Mouse (Mus musculus): ENCODE measurements around the gene Arhgap5.

Gene Arhgap5

DNA sequence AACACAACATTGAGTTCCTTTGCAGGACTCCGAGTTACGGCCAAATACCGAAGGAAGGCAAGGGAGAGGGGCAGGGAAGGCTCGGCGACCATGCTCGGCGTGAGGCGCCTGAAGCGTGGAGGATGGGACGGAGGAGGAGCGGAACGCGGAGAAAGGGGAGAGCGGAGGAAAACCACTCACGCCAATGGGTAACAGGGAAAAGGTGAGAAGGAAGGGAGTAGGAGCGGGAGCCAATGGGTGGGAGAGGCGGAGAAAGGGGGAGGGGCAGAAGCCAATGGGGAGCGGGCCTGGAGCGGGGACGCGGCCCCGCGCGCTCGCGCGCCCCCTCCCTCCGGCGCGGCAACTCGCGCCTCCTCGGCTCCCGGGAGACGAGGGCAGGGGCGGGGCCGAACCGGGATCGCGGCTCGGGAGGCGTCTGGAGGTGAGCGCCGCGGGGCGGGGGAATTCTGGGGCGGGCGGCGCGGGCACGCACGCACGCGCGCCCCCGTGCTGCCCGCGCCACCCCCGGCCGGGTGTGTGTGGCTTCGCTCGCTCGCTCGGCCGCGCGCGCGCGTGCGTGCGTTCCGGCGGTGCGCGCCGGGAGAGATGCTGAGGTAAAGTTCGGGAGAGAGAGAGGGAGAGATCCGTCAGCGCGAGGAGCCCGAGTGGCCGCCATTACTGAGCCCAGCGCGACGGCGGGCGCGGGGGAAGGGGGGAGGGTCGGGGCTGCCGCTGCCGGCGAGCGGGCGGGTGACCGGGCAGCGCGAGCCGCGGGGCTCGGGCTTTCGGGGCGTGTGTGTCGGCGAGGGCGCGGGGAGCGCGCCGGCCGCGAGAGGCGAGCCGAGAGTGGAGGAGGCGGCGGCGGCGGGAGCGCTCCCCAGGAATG is at the start of gene Arhgap5:
Gene Arhgap5, plus strand, starts transcription at position 517 of the 865 bp plus-strand sequence.
- peak; percentile 99 for DNase-seq (ENCODE audit: low read depth)

GRCm38 (mm10) chr12:52464593-52464992 is 39.2 kb upstream of the Arhgap5 start:
- DNase-seq (ENCODE audit: low read depth) = no peak

DNA sequence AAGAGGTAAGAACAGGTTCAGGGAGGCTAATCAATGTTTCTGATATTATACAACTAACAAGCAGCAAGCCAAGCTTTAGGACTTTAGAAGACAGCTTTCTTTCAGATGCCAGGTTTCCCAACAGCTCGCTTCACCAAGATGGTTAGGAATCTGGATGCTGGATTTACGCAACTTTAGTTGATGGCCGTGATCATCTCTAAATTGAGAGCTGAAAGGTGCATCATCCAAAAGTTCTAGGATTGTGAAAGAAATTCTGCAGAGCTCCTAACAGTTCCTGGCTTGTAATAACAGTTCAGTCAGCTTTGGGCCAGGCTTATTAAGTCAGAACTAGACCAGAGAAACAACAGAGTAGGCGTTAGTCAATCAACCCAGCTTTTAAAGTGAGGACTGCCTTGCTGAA is 32.2 kb upstream of the Arhgap5 start:
- DNase-seq (ENCODE audit: low read depth) = peak; percentile 29

DNA sequence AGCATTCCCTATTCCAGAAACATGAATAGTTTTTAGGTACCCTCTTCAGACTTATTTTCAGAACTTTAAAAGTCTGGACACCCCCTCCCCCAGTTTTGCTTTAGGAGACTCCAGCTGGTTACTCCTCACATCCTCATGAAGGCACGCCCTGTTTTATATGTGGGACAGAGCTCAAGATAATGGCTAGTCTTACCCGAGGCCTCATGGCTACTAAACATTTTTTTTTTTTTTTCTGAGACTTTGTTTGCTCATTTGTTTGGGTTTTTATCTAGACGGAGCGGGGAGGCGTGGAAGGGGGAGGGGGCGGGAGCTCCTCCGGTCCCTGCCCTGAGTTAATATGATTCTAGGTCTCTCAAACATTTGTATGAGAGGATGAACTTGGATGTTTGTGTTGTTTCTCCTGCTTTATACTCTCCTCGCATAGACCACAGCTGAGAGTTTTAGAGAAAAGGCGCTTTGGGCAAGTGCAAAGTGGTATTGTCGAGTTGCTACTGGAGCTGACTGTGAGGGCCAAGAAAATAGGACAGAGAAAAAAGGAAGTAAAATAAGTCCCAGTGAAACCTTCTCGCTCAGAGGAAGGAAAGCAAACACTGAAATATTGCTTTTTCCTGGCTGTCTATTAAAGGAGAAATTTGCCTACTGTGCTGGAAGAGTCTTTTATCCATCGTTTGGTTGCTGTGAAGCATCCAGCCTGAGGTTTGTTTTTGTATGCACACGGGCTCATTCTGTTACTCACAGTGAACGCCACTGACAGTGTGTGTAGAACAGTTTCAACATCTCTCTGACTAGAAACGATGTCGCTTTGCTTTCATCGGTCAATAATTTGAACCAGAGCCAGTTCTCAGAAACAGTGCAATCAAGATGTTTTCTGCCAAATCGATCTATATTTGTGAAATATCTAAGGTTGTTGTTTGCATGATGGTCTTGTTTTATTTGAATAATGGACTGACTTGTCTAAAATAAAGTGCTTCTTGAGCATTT is 29.5 kb upstream of the Arhgap5 start:
- DNase-seq (ENCODE audit: low read depth) = no peak

DNA sequence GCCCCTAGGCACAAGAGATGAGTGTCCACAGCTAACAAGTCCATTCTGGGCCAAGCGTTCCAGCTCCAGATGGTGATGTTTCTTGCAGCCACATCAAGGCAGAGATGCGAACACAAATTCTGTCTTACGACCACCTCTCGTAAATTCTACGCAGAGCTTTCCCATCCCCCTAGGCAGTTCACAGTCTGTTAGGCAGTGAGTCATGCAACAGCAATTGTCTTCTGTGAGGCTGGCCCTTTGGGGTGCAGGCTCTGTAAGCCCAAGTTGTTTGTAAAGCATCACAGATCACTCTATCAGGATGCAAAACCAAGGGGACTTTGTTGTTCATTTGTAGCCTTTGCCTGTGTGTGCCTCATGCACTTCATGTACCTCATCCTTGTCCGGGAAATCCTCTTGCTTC is 27.7 kb upstream of the Arhgap5 start:
- peak; percentile 43 for DNase-seq (ENCODE audit: low read depth)

DNA sequence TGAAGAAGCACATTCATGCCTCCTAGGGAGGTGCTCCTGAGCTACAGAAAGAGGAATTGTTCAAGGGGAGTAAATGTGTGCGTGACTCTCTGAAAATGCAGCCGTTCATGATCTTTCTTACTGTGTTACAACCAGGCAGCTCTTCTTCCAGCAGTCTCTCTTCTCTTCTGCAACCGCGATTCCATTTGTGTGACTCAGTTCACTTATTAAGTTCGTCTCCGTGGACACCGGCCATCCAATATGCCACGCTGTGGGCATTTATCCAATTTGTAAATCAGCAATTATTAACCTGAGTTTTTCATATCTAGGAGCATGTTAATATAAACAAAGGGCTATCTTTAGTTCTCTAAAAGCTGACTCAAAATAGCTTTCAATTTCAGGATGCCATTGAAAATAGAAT is 25.2 kb upstream of the Arhgap5 start:
- peak; percentile 77 for DNase-seq (ENCODE audit: low read depth)

GRCm38 (mm10) chr12:52479323-52479722 is 24.4 kb upstream of the Arhgap5 start:
- DNase-seq (ENCODE audit: low read depth) = no peak

DNA sequence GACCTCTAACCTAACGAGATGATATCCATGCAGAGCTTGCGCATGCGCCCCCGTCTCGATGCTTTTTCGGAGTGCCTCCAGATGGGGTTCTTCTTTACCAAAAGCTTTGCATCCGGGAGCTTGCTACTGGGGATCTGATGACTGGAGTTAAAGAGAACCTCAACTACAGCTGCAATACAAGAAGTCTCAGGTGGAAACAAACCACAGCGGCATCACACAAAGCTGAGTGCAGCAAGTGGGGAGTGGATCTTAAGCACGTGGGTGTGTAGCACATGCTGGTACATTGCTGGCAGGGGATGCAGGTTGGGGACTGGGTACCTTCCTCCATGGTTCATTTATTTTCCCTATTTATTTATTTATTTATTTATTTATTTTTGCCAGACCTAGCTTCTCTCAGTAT is 22.9 kb upstream of the Arhgap5 start:
- no peak for DNase-seq (ENCODE audit: low read depth)

GRCm38 (mm10) chr12:52481969-52482550 is 21.7 kb upstream of the Arhgap5 start:
- DNase-seq (ENCODE audit: low read depth) = peak; percentile 57

GRCm38 (mm10) chr12:52483219-52483618 is 20.6 kb upstream of the Arhgap5 start:
- DNase-seq (ENCODE audit: low read depth) = no peak

- no peak for DNase-seq (ENCODE audit: low read depth)
Observed at GRCm38 (mm10) chr12:52488266-52488975, 15.4 kb upstream of the Arhgap5 start.

DNA sequence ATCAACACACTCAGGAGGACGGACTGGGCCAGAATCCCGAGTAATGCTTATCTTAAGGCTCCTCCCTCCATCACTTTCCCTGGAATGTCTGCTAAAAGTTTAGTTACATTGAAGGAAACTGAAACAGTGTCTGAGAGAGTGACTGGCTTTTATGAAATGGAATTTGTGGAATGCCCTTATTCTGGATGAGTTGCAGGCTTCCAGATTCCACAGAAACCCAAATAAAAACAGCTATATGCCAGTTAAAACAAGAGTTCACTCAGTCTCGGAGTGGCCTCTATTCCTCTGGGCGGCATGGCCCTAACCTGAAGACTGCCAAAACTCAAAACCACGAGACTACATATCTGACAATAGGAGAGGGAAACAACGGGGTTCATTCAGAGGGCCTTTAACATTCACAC is 10.5 kb upstream of the Arhgap5 start:
- DNase-seq (ENCODE audit: low read depth) = peak; percentile 72

DNA sequence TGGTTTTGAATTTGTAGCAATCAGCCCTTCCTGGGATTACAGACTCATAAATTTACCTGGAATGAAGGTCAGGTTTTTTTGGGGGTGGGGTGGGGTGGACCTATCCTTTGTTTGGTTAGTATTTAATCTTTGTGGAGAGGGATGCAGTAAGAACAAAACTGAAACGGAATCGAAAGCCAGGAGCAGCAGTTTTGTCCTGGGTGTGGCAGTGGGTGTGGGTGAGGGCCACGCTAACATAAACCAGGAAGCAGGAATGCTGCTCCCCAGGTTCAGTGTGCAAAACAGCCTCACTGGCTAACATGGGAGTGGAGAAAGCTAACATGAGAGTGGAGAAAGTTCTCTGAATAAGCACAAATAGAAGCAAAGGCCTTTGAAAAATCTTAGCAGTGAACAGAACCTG is 6.6 kb upstream of the Arhgap5 start:
- no peak for DNase-seq (ENCODE audit: low read depth)

GRCm38 (mm10) chr12:52500915-52501833 is 2.6 kb upstream of the Arhgap5 start:
- peak; percentile 64 for DNase-seq (ENCODE audit: low read depth)

DNA sequence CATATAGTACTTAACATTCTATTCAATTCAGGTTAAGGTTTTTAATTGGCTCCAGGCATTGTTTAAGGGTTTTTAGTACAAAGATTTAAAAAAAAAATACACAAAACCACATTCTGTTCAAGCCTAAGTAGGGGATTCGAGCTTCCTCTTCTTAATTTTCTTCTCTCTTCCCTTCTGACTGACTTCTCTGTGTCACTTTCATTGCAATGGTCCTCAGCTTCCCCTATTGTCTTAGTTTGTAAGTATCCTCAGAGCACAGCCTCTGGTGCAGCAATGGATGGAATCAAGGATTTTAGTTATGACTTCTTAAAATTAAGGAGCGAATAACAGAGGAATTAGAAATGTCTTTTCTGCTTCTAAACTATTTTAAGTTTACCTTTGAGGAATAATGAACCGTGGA is 1.6 kb upstream of the Arhgap5 start:
- DNase-seq (ENCODE audit: low read depth) = no peak

- DNase-seq (ENCODE audit: low read depth) = no peak
Observed at GRCm38 (mm10) chr12:52503131-52503455, 679 bp upstream of the Arhgap5 start.

GRCm38 (mm10) chr12:52504331-52505181 is 784 bp downstream of the Arhgap5 start:
- DNase-seq (ENCODE audit: low read depth) = peak; percentile 74

GRCm38 (mm10) chr12:52524699-52525098 is 20.9 kb downstream of the Arhgap5 start:
- no peak for DNase-seq (ENCODE audit: low read depth)

DNA sequence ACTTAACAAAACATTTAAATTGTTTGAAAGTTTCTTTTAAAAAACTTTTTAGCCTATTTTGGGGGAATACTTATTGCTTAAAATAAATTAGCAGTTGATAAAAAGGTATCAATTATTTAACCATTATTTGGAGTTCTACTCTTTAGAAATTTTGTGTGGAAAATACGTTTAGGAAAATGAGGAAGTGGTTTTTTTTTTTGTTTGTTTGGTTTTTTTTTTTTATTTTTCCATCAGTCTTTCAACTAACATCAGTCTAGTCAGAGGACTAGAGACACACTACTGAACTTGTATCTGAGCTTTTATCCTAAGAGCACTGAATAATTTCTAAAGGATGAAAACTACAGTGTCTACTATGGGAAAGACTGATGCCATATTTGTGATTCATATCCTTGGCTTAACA is 21.7 kb downstream of the Arhgap5 start:
- DNase-seq (ENCODE audit: low read depth) = no peak

DNA sequence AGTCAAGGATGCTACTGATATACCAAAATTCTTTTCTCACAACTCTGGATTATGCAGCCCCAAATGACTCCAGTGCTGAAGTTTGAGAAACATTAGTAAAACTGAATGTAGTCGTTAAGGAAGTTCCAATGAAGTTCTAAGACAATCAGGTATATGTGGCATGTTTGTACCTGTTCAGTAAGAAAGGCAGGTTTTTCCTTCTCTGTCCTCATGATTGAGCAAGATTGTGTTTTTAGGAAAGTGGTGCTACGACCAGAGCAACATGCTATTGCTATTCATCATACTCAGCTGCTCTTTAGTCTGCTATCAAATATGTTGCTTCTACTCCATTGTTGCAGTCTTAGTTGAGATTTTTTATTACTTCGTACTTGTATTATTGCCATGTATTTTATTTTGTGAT is 26.0 kb downstream of the Arhgap5 start:
- no peak for DNase-seq (ENCODE audit: low read depth)
